19 mouse cellular contexts compared by ENCODE assay signal in genomic region chr7:120999021-120999530, GRCm38 (mm10). TPM values are rescaled to one million over a fixed set of nuclear protein-coding genes. Genes with fewer than 3 reads are reported as not detected.
"Had no signal": no experiment of that assay in that cellular context is flagged by ENCODE, and none has a peak within 500 bp of the region (broad histone marks: within the 10 kb centered on the region; RNA-seq: fewer than 3 reads in every experiment).

No protein-coding gene starts in this region.

- H3K36me3 ChIP-seq: midbrain, embryonic 12.5 days; midbrain, embryonic 15.5 days; neural tube, embryonic 12.5 days; neural tube, embryonic 15.5 days had no signal

- H3K4me3 ChIP-seq: left cerebral cortex, adult 2 months; midbrain, embryonic 12.5 days; midbrain, embryonic 15.5 days; neural tube, embryonic 12.5 days; neural tube, embryonic 15.5 days had no signal

- H3K4me2 ChIP-seq: lung, embryonic 14.5 days; midbrain, embryonic 12.5 days; midbrain, embryonic 15.5 days; neural tube, embryonic 12.5 days; neural tube, embryonic 15.5 days had no signal

- H3K4me1 ChIP-seq: midbrain, embryonic 15.5 days; neural tube, embryonic 12.5 days; neural tube, embryonic 15.5 days had no signal

- ATAC-seq: liver, postnatal 0 days; lung, postnatal 0 days; midbrain, embryonic 15.5 days had no signal

- DNase-seq: kidney, postnatal 25 days; layer of hippocampus, postnatal 36 days; liver, postnatal 0 days; lung, embryonic 14.5 days; retina, postnatal 1 day; right cerebral cortex, postnatal 25 days; thymus, adult 18-20 months; thymus, postnatal 36 days had no signal

- H3K27ac ChIP-seq: kidney, postnatal 0 days; left cerebral cortex, adult 2 months; liver, embryonic 14.5 days; macrophage; midbrain, embryonic 12.5 days; midbrain, embryonic 15.5 days; neural tube, embryonic 12.5 days; neural tube, embryonic 15.5 days had no signal

- H3K27me3 ChIP-seq: midbrain, embryonic 12.5 days; midbrain, embryonic 15.5 days; neural tube, embryonic 12.5 days; neural tube, embryonic 15.5 days had no signal

- H3K9ac ChIP-seq: liver, embryonic 14.5 days; liver, postnatal 0 days; lung, embryonic 14.5 days; midbrain, embryonic 12.5 days; midbrain, embryonic 15.5 days; neural tube, embryonic 12.5 days; neural tube, embryonic 15.5 days had no signal

- H3K9me3 ChIP-seq: midbrain, embryonic 12.5 days; midbrain, embryonic 15.5 days; neural tube, embryonic 12.5 days; neural tube, embryonic 15.5 days had no signal

RNA-seq across cellular contexts. Expression of gene Mfsd13b, which starts 16.8 kb away (rescaled TPM):
- total RNA-seq: liver, adult 2 months; megakaryocyte, adult 5-6 weeks had no signal
- polyA plus RNA-seq: liver, adult 2 months; liver, postnatal 0 days; lung, embryonic 14.5 days had no signal
